Mouse (Mus musculus) liver, adult 2 months (tissue): ENCODE data around the gene Kpnb1. TPM values are rescaled to one million over a fixed set of nuclear protein-coding genes. Genes with fewer than 3 reads are reported as not detected.
A peak's percentile ranks its signal among the peaks of the same experiment; 100 is the strongest.

Experiments
- DNase-seq: peaks from one replicate; pipeline ENCODE4 v3.0.0-alpha.2; 2011; ENCODE audit warnings: low read depth, low spot score; ENCODE audit errors: extremely low read depth
- H3K27ac ChIP-seq: fragments of 200-500 bp; replicated peaks from 2 replicates; pipeline ENCODE4 v1.5.1; 2012; ENCODE audit warnings: low read depth, mild to moderate bottlenecking, control low read depth, inconsistent platforms, low read length; ENCODE audit not compliant: insufficient read depth
- H3K27me3 ChIP-seq: fragments of 200-500 bp; 2 replicates; pipeline ENCODE4 v1.6.1; 2012; ENCODE audit warnings: mild to moderate bottlenecking, moderate library complexity, low read length, inconsistent platforms; ENCODE audit not compliant: control insufficient read depth, insufficient read depth
- H3K36me3 ChIP-seq: fragments of 200-500 bp; 2 replicates; pipeline ENCODE4 v1.6.1; 2012; ENCODE audit warnings: low read length, inconsistent platforms; ENCODE audit not compliant: control insufficient read depth, insufficient read depth
- H3K4me1 ChIP-seq: fragments of 200-500 bp; 2 replicates; pipeline ENCODE4 v1.6.1; 2011; ENCODE audit warnings: low read length; ENCODE audit not compliant: control insufficient read depth, insufficient read depth
- H3K4me3 ChIP-seq: fragments of 200-500 bp; 2 replicates; pipeline ENCODE4 v1.5.1; 2011; ENCODE audit warnings: low read depth, mild to moderate bottlenecking, control low read depth, low read length, moderate library complexity; ENCODE audit not compliant: insufficient read depth
- H3K79me2 ChIP-seq: fragments of 200-500 bp; 2 replicates; pipeline ENCODE4 v1.6.1; 2012; ENCODE audit warnings: inconsistent platforms, mild to moderate bottlenecking, low read length, moderate library complexity; ENCODE audit not compliant: control insufficient read depth, insufficient read depth
- H3K9ac ChIP-seq: fragments of 200-500 bp; 2 replicates; pipeline ENCODE4 v1.6.1; 2012; ENCODE audit warnings: low read depth, mild to moderate bottlenecking, control low read depth, inconsistent platforms, low read length
- CTCF ChIP-seq: fragments of 200-500 bp; IDR thresholded peaks from 2 replicates; pipeline ENCODE4 v1.5.1; 2011; ENCODE audit warnings: low read depth, low read length, control low read depth
- POLR2A ChIP-seq: fragments of 200-500 bp; IDR thresholded peaks from 2 replicates; pipeline ENCODE4 v1.6.1; 2011; ENCODE audit warnings: low read length, control low read depth; ENCODE audit not compliant: insufficient read depth; ENCODE audit errors: extremely low read depth
- WGBS: fragments of 180-500 bp; shearing (Covaris S2); methylation state at CpG from one replicate; pipeline ENCODE4 v1.1.7; 2018; 5-methylcytosine and 5-hydroxymethylcytosine counted together
- polyA plus RNA-seq: library from polyadenylated mRNA; depleted of rRNA; stranded (reverse); fragments of >200 nt; gene quantifications from 2 replicates; pipeline ENCODE4 v1.2.3, GENCODE M21; 2012
- total RNA-seq: library from RNA; depleted of rRNA; stranded (reverse); fragments of >200 nt; gene quantifications from 2 replicates; pipeline ENCODE4 v1.2.3, GENCODE M21; 2014

The Kpnb1 gene
- total and polyA plus RNA-seq, 2 experiments, result 14.9 to 40.7 TPM

DNA sequence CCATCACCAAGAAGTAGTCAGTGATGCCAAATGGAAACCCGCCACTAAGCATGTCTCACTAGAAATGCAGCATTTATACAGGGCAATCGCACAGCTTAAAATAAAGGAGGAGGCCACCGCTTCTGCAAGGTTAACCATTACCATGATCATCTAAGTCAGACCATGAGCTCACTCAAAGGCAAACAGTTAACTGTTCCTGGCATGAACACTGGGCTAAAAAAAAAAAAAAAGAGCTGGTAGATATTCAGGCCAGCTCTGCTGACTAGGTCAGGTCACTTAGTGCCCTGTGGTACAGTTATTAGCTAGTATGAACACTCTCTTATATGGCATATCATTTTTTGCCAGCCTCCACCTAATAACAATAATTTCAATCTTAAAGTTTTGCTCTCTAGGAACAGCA lies 5.2 kb downstream of the Kpnb1 start:
- no peak for TF ChIP-seq POLR2A
- no peak for TF ChIP-seq CTCF
- H3K79me2 ChIP-seq, result peaks cover 10% of the 10 kb centered on the region; the same call in 1 of the 2 replicates
- no peak overlapping the region for H3K4me3 ChIP-seq
- H3K27ac ChIP-seq, result peak overlapping the region; percentile 47
- H3K36me3 ChIP-seq, result peaks cover 55% of the 10 kb centered on the region
- WGBS, result 23% methylated on average over 3 of the region's 3 CpGs
- no peaks in the 10 kb centered on the region for H3K27me3 ChIP-seq
- DNase-seq, result peak; percentile 93
- peaks cover 13% of the 10 kb centered on the region for H3K4me1 ChIP-seq
- H3K9ac ChIP-seq, result no peak overlapping the region

DNA sequence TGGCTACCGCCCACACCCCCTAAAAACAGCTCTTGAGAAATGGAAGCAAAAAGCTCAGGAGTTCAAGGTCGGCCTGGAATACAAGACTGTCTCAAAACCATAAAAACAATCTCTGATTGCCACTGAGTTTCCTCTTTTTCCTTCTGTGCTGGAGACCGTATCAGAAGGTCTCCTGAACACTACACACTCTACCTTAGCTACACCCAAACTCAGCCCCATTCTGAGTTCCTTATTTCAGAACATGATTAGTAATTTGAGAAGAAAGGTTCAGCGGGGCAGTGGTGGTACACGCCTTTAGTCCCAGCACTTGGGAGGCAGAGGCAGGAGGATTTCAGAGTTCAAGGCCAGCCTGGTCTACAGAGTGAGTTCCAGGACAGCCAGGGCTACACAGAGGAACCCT lies 6.6 kb downstream of the Kpnb1 start:
- Histone ChIP-seq H3K36me3 (peaks cover 68% of the 10 kb centered on the region), H3K79me2 (peaks cover 8% of the 10 kb centered on the region; the same call in 1 of the 2 replicates), H3K4me1 (peaks cover 10% of the 10 kb centered on the region), H3K27ac (no peak overlapping the region), H3K4me3 (no peak overlapping the region), H3K9ac (no peak overlapping the region), H3K27me3 (no peaks in the 10 kb centered on the region)
- no peak for DNase-seq
- WGBS, result 61% methylated on average over 5 of the region's 5 CpGs
- TF ChIP-seq POLR2A (no peak), CTCF (no peak)

DNA sequence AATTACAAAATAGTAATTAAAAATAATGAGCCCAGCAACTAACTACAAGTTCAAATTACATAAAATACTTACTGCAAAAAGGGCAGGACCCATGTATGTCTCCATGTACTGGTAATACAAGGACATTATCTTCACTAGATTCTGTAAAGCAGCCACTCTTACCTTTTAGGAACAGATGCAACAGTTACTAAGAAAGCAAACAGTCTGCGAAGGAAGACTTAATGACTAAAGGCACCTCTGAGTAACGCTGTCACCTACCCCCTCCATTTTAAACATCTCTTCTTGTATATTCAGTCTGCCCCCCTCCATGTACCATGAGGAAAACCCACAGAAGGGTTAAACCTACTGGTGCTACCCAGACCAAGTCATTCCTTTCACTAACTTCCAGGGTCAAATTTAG lies 9.5 kb downstream of the Kpnb1 start:
- 99% methylated on average over 2 of the region's 2 CpGs for WGBS
- peaks cover 78% of the 10 kb centered on the region for H3K36me3 ChIP-seq
- H3K4me1 ChIP-seq, result peaks cover 7% of the 10 kb centered on the region
- H3K27ac ChIP-seq, result no peak overlapping the region
- peaks cover 8% of the 10 kb centered on the region; the same call in 1 of the 2 replicates for H3K79me2 ChIP-seq
- no peak for TF ChIP-seq POLR2A
- no peak for TF ChIP-seq CTCF
- DNase-seq, result no peak
- H3K27me3 ChIP-seq, result no peaks in the 10 kb centered on the region
- H3K9ac ChIP-seq, result no peak overlapping the region
- no peak overlapping the region for H3K4me3 ChIP-seq

DNA sequence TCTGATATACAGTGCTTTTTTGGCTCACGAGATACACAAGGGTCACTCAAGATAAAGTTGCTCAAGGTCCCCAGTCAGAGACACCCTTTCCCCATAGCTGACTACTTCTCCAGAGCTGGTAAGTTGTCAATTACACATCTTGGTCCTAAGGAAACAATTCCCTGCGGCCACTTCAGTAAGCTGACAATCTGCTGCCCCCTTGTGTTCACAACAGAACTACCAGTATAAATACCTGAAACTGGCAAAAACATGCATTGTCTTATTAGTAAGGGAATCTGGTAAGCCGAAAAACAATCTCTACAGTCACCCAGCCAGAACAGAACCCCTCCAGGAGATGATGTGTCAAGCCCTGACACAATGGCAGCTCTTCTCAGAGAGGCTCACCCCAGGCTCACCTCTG lies 10.8 kb downstream of the Kpnb1 start:
- Histone ChIP-seq H3K27ac (no peak overlapping the region), H3K4me1 (peaks cover 1% of the 10 kb centered on the region; the same call in 1 of the 2 replicates), H3K79me2 (peaks cover 8% of the 10 kb centered on the region; the same call in 1 of the 2 replicates), H3K9ac (no peak overlapping the region), H3K36me3 (peaks cover 86% of the 10 kb centered on the region), H3K4me3 (no peak overlapping the region), H3K27me3 (no peaks in the 10 kb centered on the region)
- TF ChIP-seq POLR2A, result no peak
- TF ChIP-seq CTCF, result peak; percentile 35
- 45% methylated on average over 3 of the region's 3 CpGs for WGBS
- DNase-seq, result peak; percentile 42

DNA sequence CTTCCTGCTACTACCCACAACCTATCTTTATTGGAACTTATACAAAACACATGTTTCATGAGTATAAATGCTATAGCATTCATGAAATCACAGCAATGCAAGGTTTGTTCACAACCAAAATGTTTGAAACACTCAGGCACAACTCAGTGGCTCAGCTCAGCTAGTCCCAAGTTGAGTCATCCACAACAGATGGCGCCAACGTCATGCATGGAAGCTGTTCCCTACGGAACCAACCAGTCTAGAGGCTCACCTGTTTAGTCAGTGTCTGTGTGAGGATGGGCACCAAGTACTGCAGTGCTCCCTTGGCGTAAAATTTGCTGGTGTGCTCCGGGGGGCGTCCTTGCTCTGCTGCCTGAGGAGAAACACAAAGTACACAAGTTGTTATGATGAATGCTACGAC lies 12.2 kb downstream of the Kpnb1 start:
- TF ChIP-seq CTCF (no peak), POLR2A (no peak)
- H3K27ac ChIP-seq, result no peak overlapping the region
- H3K27me3 ChIP-seq, result no peaks in the 10 kb centered on the region
- peaks cover 87% of the 10 kb centered on the region for H3K36me3 ChIP-seq
- H3K9ac ChIP-seq, result no peak overlapping the region
- 94% methylated on average over 7 of the region's 7 CpGs for WGBS
- no peaks in the 10 kb centered on the region for H3K4me1 ChIP-seq
- peaks cover 3% of the 10 kb centered on the region; the same call in 1 of the 2 replicates for H3K79me2 ChIP-seq
- no peak overlapping the region for H3K4me3 ChIP-seq
- no peak for DNase-seq

DNA sequence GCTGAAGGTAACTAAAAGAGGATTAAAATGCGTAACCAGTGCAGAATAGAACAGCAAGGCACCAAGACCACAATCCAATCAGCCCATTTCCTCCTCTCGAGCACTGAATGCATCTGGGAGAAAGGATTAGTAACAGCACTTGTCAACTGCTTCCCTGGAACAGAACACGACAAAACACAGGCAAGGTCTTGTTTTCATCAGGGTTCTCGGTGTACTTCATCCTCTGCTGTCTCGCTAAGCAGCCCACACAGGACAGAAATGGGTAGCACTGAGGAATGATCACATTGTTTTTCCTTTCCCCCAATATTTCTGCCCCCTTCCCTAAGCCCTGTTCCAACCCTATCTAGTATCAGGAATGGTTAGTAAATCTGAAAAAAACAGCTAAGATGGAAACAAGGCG lies 27.3 kb downstream of the Kpnb1 start:
- no peak for DNase-seq
- Histone ChIP-seq H3K9ac (no peak overlapping the region), H3K27ac (no peak overlapping the region), H3K27me3 (no peaks in the 10 kb centered on the region), H3K79me2 (no peaks in the 10 kb centered on the region), H3K36me3 (peaks cover 62% of the 10 kb centered on the region), H3K4me1 (no peaks in the 10 kb centered on the region), H3K4me3 (no peak overlapping the region)
- WGBS, result 87% methylated on average over 6 of the region's 6 CpGs
- TF ChIP-seq CTCF, result no peak
- no peak for TF ChIP-seq POLR2A
